Mouse (Mus musculus) lung, postnatal 0 days (tissue): ENCODE measurements around the gene Cdrt4. TPM values are rescaled to one million over a fixed set of nuclear protein-coding genes. Genes with fewer than 3 reads are reported as not detected.
A peak's percentile ranks its signal among the peaks of the same experiment; 100 is the strongest.

ENCODE experiments used
- ATAC-seq: fragments of 200-750 bp; cut with Nextera tagmentation; 2 replicates; pipeline ENCODE4 v1.8.0; 2017; ENCODE audit warnings: moderate library complexity
- DNase-seq: peaks from one replicate; pipeline ENCODE4 v3.0.0-alpha.2; 2016; ENCODE audit warnings: low spot score
- H3K27ac ChIP-seq: fragments of 300-500 bp; sonication (generic); 2 replicates; pipeline ENCODE4 v1.5.1; 2014; ENCODE audit warnings: antibody characterized with exemption, mild to moderate bottlenecking, low read length, mixed read lengths
- H3K27me3 ChIP-seq: fragments of 300-500 bp; sonication (generic); replicated peaks from 2 replicates; pipeline ENCODE4 v1.6.1; 2014; ENCODE audit warnings: low read length, mixed read lengths; ENCODE audit not compliant: insufficient read depth
- H3K36me3 ChIP-seq: fragments of 300-500 bp; sonication (generic); 2 replicates; pipeline ENCODE4 v1.6.1; 2014; ENCODE audit warnings: low read length, mixed read lengths; ENCODE audit not compliant: insufficient read depth
- H3K4me1 ChIP-seq: fragments of 300-500 bp; sonication (generic); 2 replicates; pipeline ENCODE4 v1.6.1; 2014; ENCODE audit warnings: antibody characterized with exemption, low read depth, low read length, mixed read lengths; ENCODE audit not compliant: insufficient read depth
- H3K4me2 ChIP-seq: fragments of 300-500 bp; sonication (generic); replicated peaks from 2 replicates; pipeline ENCODE4 v1.6.1; 2014; ENCODE audit warnings: low read depth, mild to moderate bottlenecking, low read length, moderate library complexity, mixed read lengths
- H3K4me3 ChIP-seq: fragments of 300-500 bp; sonication (generic); 2 replicates; pipeline ENCODE4 v1.5.1; 2014; ENCODE audit warnings: low read depth, low read length
- H3K9ac ChIP-seq: fragments of 300-500 bp; sonication (generic); replicated peaks from 2 replicates; pipeline ENCODE4 v1.6.1; 2014; ENCODE audit warnings: low read depth, mild to moderate bottlenecking
- H3K9me3 ChIP-seq: fragments of 300-500 bp; sonication (generic); 2 replicates; pipeline ENCODE4 v1.6.1; 2016; ENCODE audit warnings: low read length, mixed read lengths
- CTCF ChIP-seq: IDR thresholded peaks from 2 replicates; pipeline ENCODE4 v1.5.1; 2016; ENCODE audit warnings: antibody characterized with exemption, mild to moderate bottlenecking
- EP300 ChIP-seq: IDR thresholded peaks from 2 replicates; pipeline ENCODE4 v1.6.1; 2016; ENCODE audit warnings: antibody characterized with exemption, mild to moderate bottlenecking, control low read depth
- WGBS: fragments of 180-500 bp; shearing (Covaris S2); extraction: QIAGEN DNeasy Blood & Tissue Kit; methylation state at CpG from one replicate; pipeline ENCODE4 v1.1.7; 2014; 5-methylcytosine and 5-hydroxymethylcytosine counted together
- polyA plus RNA-seq: library from polyadenylated mRNA; unstranded; fragments of >200 nt; fragmentation: Nextera tagmentation; extraction: Ambion mirVana; gene quantifications from 2 replicates; pipeline ENCODE4 v1.2.1, GENCODE M21; 2015

Gene Cdrt4
- polyA plus RNA-seq, 1 experiment from 2014 or later: 0.23 TPM

- no peak for TF ChIP-seq CTCF
- no peak; the same call in 1 of the 2 replicates for TF ChIP-seq EP300
- no peaks in the 10 kb centered on the region for H3K36me3 ChIP-seq
- H3K27me3 ChIP-seq: no peaks in the 10 kb centered on the region
- no peak overlapping the region for H3K4me2 ChIP-seq
- no peaks in the 10 kb centered on the region for H3K9me3 ChIP-seq
- H3K4me1 ChIP-seq: no peaks in the 10 kb centered on the region
- ATAC-seq (0 out of 2 replicates have a peak, but pooled peaks have one; percentile 16), DNase-seq (no peak)
- no peak overlapping the region for H3K9ac ChIP-seq
- WGBS: 64% methylated on average over 1 of the region's 1 CpGs
- no peak overlapping the region for H3K4me3 ChIP-seq
- H3K27ac ChIP-seq: no peak overlapping the region
These were observed 26.2 kb downstream of the Cdrt4 start for GRCm38 (mm10) chr11:62977176-62977575.

- TF ChIP-seq CTCF: no peak
- TF ChIP-seq EP300: peak; percentile 44; the same call in 1 of the 2 replicates
- Histone ChIP-seq H3K4me3 (no peak overlapping the region), H3K27me3 (no peaks in the 10 kb centered on the region), H3K4me2 (no peak overlapping the region), H3K4me1 (no peaks in the 10 kb centered on the region), H3K9ac (no peak overlapping the region), H3K27ac (no peak overlapping the region; the same call in 1 of the 2 replicates), H3K36me3 (no peaks in the 10 kb centered on the region), H3K9me3 (no peaks in the 10 kb centered on the region)
- WGBS: 46% methylated on average over 6 of the region's 6 CpGs
- ATAC-seq (peak; percentile 72), DNase-seq (peak; percentile 71)
These were observed 27.9 kb downstream of the Cdrt4 start for GRCm38 (mm10) chr11:62978886-62979285.

GRCm38 (mm10) chr11:62981729-62982128, 30.7 kb downstream of the Cdrt4 start:
- H3K36me3 ChIP-seq: no peaks in the 10 kb centered on the region
- 48% methylated on average over 3 of the region's 3 CpGs for WGBS
- H3K9ac ChIP-seq: no peak overlapping the region
- no peak for ATAC-seq
- H3K4me1 ChIP-seq: peaks cover 13% of the 10 kb centered on the region; the same call in 1 of the 2 replicates
- no peak overlapping the region for H3K4me3 ChIP-seq
- TF ChIP-seq CTCF: no peak
- TF ChIP-seq EP300: no peak
- H3K4me2 ChIP-seq: no peak overlapping the region
- no peaks in the 10 kb centered on the region for H3K27me3 ChIP-seq
- no peak overlapping the region for H3K27ac ChIP-seq
- H3K9me3 ChIP-seq: no peaks in the 10 kb centered on the region
- no peak for DNase-seq

- H3K9ac ChIP-seq: no peak overlapping the region
- H3K27ac ChIP-seq: no peak overlapping the region
- H3K27me3 ChIP-seq: no peaks in the 10 kb centered on the region
- DNase-seq (peak; percentile 47), ATAC-seq (peak; percentile 40)
- WGBS: 30% methylated on average over 3 of the region's 3 CpGs
- no peaks in the 10 kb centered on the region for H3K36me3 ChIP-seq
- no peaks in the 10 kb centered on the region for H3K9me3 ChIP-seq
- H3K4me1 ChIP-seq: peaks cover 13% of the 10 kb centered on the region; the same call in 1 of the 2 replicates
- no peak overlapping the region for H3K4me3 ChIP-seq
- no peak for TF ChIP-seq CTCF
- TF ChIP-seq EP300: no peak
- H3K4me2 ChIP-seq: no peak overlapping the region
These were observed 32.8 kb downstream of the Cdrt4 start for GRCm38 (mm10) chr11:62983793-62984192.

GRCm38 (mm10) chr11:62984365-62984764, 33.4 kb downstream of the Cdrt4 start:
- no peak for ATAC-seq
- no peak for DNase-seq
- Histone ChIP-seq H3K9ac (no peak overlapping the region), H3K4me3 (no peak overlapping the region), H3K4me1 (peaks cover 13% of the 10 kb centered on the region; the same call in 1 of the 2 replicates), H3K4me2 (no peak overlapping the region), H3K27me3 (no peaks in the 10 kb centered on the region), H3K9me3 (no peaks in the 10 kb centered on the region), H3K36me3 (no peaks in the 10 kb centered on the region), H3K27ac (no peak overlapping the region)
- TF ChIP-seq EP300 (no peak), CTCF (peak; percentile 27)
- 64% methylated on average over 3 of the region's 3 CpGs for WGBS

- no peak for ATAC-seq
These were observed 34.1 kb downstream of the Cdrt4 start for GRCm38 (mm10) chr11:62985075-62985474.

DNA sequence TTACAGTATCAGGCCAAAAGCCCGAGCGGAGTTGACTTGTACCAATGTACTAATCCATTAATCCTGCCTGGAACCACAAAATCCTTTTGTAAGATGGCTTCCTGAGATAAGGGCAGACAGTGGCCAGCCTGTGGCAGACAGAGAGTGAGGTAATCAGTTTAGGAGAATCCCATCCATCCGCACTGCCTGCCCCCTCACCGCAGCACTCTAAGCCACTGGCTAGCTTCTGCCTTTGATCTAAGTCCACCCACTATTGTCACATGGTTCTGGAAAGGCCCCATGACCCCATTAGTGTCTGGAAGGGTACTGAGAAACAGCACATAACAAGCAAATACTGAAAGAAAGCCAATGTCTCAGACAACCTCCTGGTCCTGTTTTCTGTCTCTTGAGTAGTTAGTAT, 35.6 kb downstream of the Cdrt4 start:
- no peak overlapping the region for H3K27ac ChIP-seq
- no peaks in the 10 kb centered on the region for H3K27me3 ChIP-seq
- TF ChIP-seq EP300 (no peak), CTCF (no peak)
- H3K4me3 ChIP-seq: no peak overlapping the region
- H3K36me3 ChIP-seq: no peaks in the 10 kb centered on the region
- 56% methylated on average over 4 of the region's 4 CpGs for WGBS
- H3K9me3 ChIP-seq: no peaks in the 10 kb centered on the region
- peaks cover 13% of the 10 kb centered on the region; the same call in 1 of the 2 replicates for H3K4me1 ChIP-seq
- ATAC-seq: peak; percentile 34
- no peak overlapping the region for H3K4me2 ChIP-seq
- no peak overlapping the region for H3K9ac ChIP-seq
- no peak for DNase-seq

More at GRCm38 (mm10) chr11:62985075-62985474, 34.1 kb downstream of the Cdrt4 start:
- TF ChIP-seq CTCF (no peak), EP300 (no peak)
- Histone ChIP-seq H3K36me3 (no peaks in the 10 kb centered on the region), H3K4me3 (no peak overlapping the region), H3K9ac (no peak overlapping the region), H3K9me3 (no peaks in the 10 kb centered on the region), H3K27me3 (no peaks in the 10 kb centered on the region), H3K4me2 (no peak overlapping the region), H3K27ac (no peak overlapping the region), H3K4me1 (peaks cover 13% of the 10 kb centered on the region; the same call in 1 of the 2 replicates)
- WGBS: 77% methylated on average over 3 of the region's 3 CpGs
- no peak for DNase-seq
